Mouse (Mus musculus) cerebellum, postnatal 4 days (tissue): ENCODE measurements around the gene Slc6a21.

Experiments used
- DNase-seq, 2 experiments: peaks; one replicate each; pipeline ENCODE4 v3.0.0; 2022; ENCODE audit warnings: low spot score in 2 of 2, mixed read lengths in 1 of 2

Gene Slc6a21

GRCm38 (mm10) chr7:45315182-45315701 is 37.9 kb downstream of the Slc6a21 start:
- no peak for DNase-seq

- no peak for DNase-seq
These were observed 39.2 kb downstream of the Slc6a21 start for GRCm38 (mm10) chr7:45316536-45316935.

GRCm38 (mm10) chr7:45322245-45322644 is 44.9 kb downstream of the Slc6a21 start:
- DNase-seq: no peak

- no peak for DNase-seq
These were observed 45.8 kb downstream of the Slc6a21 start for GRCm38 (mm10) chr7:45323069-45323468.

- no peak for DNase-seq
These were observed 48.5 kb downstream of the Slc6a21 start for GRCm38 (mm10) chr7:45325800-45326199.

GRCm38 (mm10) chr7:45328841-45329475 is 51.6 kb downstream of the Slc6a21 start:
- no peak for DNase-seq

GRCm38 (mm10) chr7:45331502-45331901 is 54.2 kb downstream of the Slc6a21 start:
- no peak for DNase-seq

GRCm38 (mm10) chr7:45332685-45333425 is 55.5 kb downstream of the Slc6a21 start:
- DNase-seq: peak in 1 of 2 experiments; percentile 28

GRCm38 (mm10) chr7:45333431-45333982 is 56.2 kb downstream of the Slc6a21 start, which contains the start of gene Trpm4:
TSS of gene Trpm4 (minus strand) at chr7:45333780.
- peak; percentile 63 to 72 for DNase-seq

- DNase-seq: no peak
These were observed 57.3 kb downstream of the Slc6a21 start for GRCm38 (mm10) chr7:45334605-45335004.

GRCm38 (mm10) chr7:45335056-45335455 is 57.7 kb downstream of the Slc6a21 start, which contains the start of gene Hrc:
TSS of gene Hrc (plus strand) at chr7:45335290.
- no peak for DNase-seq

- no peak for DNase-seq
These were observed 59.0 kb downstream of the Slc6a21 start for GRCm38 (mm10) chr7:45336319-45336718.

- DNase-seq: no peak
These were observed 60.2 kb downstream of the Slc6a21 start for GRCm38 (mm10) chr7:45337469-45337868.

GRCm38 (mm10) chr7:45338161-45338911 is 61.0 kb downstream of the Slc6a21 start:
- no peak for DNase-seq
